Mouse (Mus musculus): ENCODE data around the gene Tspan14. TPM values are rescaled to one million over a fixed set of nuclear protein-coding genes. Genes with fewer than 3 reads are reported as not detected.

Gene Tspan14
- polyA plus RNA-seq, 1 experiment from 2014 or later: 88.5 TPM

DNA sequence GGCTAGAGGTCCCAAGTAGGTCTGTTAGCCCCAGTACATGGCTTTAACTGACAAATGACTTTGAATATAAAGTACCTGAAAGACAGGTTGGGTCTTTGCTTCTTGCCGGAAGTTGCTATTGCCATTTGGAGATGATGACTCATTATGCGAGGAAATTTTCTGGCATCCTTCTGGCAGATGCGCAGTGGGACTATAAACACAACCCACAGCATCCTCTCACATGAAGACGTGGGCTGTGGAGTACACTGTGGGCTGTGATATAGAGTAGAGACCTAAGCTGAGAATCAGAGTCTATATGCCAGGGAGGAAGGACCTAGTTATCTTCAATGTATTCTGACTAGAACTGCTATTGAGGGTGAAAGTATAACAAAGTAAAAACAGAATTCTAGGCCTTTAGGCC lies 75.1 kb downstream of the Tspan14 start:
- H3K27me3 ChIP-seq: no peaks in the 10 kb centered on the region
- H3K9ac ChIP-seq (replicated peaks): no peak overlapping the region
- no peak for ATAC-seq (ENCODE audit: low FRiP score, low read depth)
- no peaks in the 10 kb centered on the region for H3K36me3 ChIP-seq
- no peak overlapping the region for H3K4me3 ChIP-seq
- no peak overlapping the region for H3K27ac ChIP-seq (replicated peaks)
- H3K9me3 ChIP-seq: no peaks in the 10 kb centered on the region
- peaks cover 7% of the 10 kb centered on the region; the same call in 1 of the 2 replicates for H3K4me1 ChIP-seq
- H3K4me2 ChIP-seq (replicated peaks): no peak overlapping the region
- 96% methylated on average over 4 of the region's 4 CpGs for WGBS

DNA sequence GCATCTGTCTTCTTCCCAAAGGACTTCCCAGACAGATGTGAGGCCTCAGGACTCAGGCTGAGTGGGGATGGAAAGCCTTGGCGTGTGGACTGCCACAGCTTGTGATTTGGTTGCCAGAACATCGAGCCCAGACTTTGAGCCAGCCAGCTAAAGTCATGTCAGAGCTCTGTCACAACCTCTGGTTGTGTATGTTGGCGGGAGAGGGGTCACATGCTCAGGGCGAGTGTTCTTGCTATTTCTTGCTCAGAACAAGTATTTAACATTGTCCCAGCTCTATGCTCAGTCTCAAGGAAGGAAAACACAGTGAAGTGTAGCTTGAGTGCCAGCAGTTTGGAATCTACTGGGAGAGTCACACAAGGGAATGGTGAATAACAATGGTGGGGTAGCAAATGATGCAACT lies 76.9 kb downstream of the Tspan14 start:
- Histone ChIP-seq H3K27ac (replicated peaks) (no peak overlapping the region), H3K27me3 (no peaks in the 10 kb centered on the region), H3K36me3 (no peaks in the 10 kb centered on the region), H3K4me3 (no peak overlapping the region), H3K4me1 (peaks cover 5% of the 10 kb centered on the region; the same call in 1 of the 2 replicates), H3K4me2 (replicated peaks) (no peak overlapping the region), H3K9ac (replicated peaks) (no peak overlapping the region), H3K9me3 (no peaks in the 10 kb centered on the region)
- ATAC-seq (ENCODE audit: low FRiP score, low read depth): no peak
- WGBS: 74% methylated on average over 4 of the region's 4 CpGs

DNA sequence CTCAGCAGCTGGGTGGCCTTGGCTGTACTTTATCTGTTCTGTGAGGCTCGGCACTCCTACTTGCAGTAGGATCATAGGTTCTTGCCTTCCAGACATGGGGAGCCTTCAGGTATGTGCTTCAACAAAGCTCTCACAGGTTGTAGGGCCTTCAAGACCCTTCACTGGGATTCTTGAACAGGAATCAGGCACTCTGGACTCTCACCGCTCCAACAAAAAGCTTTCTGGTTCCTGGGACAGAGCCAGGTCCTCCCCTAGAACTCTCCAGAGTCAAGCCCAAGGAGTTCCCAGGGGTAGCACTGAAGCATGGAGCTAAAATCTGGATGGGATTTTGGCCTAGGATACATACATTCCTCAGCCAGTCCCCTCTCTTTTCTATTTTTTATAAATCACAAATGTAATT lies 77.4 kb downstream of the Tspan14 start:
- Histone ChIP-seq H3K27me3 (no peaks in the 10 kb centered on the region), H3K4me1 (no peaks in the 10 kb centered on the region), H3K27ac (replicated peaks) (no peak overlapping the region), H3K4me3 (no peak overlapping the region), H3K36me3 (no peaks in the 10 kb centered on the region), H3K9me3 (no peaks in the 10 kb centered on the region), H3K9ac (replicated peaks) (no peak overlapping the region), H3K4me2 (replicated peaks) (no peak overlapping the region)
- 93% methylated on average over 2 of the region's 2 CpGs for WGBS
- no peak for ATAC-seq (ENCODE audit: low FRiP score, low read depth)

DNA sequence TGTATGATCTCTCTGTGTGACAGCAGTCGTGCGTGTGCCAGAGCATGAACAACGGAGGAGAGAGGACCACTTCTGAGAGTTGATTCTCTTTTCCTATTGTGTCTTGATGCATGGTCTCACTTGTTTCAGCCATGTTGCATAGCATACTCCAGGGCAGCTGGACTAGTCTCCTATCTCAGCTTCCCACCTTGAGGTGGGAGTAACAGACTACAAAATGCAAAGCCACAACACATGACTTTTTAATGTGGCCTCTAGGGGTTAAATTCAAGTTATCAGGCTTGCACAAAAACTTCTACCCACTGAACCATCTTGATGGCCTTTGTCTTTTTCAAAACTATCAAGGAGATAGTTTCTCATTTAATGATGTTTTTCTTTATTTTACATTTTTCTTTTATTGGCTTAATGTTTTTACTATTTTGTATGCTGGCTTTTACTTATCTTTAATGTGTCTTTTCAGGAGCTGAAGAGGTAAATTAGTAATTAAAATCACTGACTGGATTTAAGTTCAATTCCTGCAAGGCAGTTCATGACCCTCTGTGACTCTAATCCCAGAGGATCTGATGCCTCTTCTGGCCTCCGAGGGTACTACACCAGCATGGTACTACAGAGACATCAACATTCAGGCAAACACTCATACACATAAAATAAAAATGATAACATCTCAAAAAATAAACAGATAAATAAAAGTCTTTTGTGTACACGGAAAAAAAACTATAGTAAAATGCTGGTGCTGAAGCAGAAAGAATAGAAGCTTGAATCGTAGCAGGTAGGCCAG lies 80.0 kb downstream of the Tspan14 start:
- no peak for ATAC-seq (ENCODE audit: low FRiP score, low read depth)
- no peak overlapping the region for H3K9ac ChIP-seq (replicated peaks)
- no peak overlapping the region for H3K27ac ChIP-seq (replicated peaks)
- no peaks in the 10 kb centered on the region for H3K36me3 ChIP-seq
- no peaks in the 10 kb centered on the region for H3K4me1 ChIP-seq
- WGBS: 82% methylated on average over 6 of the region's 6 CpGs
- no peaks in the 10 kb centered on the region for H3K9me3 ChIP-seq
- no peaks in the 10 kb centered on the region for H3K27me3 ChIP-seq
- no peak overlapping the region for H3K4me2 ChIP-seq (replicated peaks)
- no peak overlapping the region for H3K4me3 ChIP-seq

DNA sequence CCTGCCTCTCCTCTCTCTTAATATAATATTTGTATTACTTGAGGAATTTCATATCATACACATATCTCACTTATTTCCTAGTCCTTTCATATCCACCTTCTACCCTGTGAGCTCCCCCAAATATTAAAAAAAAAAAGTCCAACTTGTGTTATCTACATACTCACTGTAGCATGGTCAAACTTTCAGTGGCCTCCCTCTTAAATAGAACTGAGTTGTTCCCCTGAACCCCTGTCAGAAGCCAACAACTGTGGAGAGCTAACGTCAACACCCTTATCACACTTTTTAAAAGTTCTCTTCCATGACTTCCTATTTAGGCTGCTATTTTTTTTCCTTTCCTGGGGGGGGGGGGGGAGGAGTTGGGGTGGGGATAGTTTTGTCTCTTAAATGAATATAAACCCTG lies 80.9 kb downstream of the Tspan14 start:
- Histone ChIP-seq H3K4me2 (replicated peaks) (no peak overlapping the region), H3K27ac (replicated peaks) (no peak overlapping the region), H3K9ac (replicated peaks) (no peak overlapping the region), H3K36me3 (no peaks in the 10 kb centered on the region), H3K27me3 (no peaks in the 10 kb centered on the region), H3K4me1 (no peaks in the 10 kb centered on the region), H3K9me3 (no peaks in the 10 kb centered on the region), H3K4me3 (no peak overlapping the region)
- no peak for ATAC-seq (ENCODE audit: low FRiP score, low read depth)
- WGBS: 88% methylated on average over 1 of the region's 1 CpGs

DNA sequence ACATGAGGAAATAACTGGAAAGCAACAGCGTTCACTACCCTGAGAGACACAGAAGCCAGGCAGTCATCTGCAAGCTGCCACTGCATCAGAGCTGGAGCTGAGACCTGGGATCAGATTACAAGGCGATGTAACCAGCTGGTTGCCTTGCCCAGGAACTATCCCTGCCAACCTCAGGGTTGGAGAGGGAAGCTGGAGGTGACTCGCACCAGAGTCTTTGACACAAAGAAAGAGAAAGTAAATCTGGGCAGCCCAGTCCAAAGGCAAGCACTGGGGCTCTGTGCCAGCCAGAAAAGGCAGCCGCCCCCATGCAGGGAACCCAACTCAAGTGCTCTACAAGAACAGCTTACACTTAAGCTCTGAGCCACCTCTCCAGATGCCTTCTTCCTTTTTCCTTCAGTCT lies 81.4 kb downstream of the Tspan14 start:
- no peaks in the 10 kb centered on the region for H3K36me3 ChIP-seq
- H3K9ac ChIP-seq (replicated peaks): no peak overlapping the region
- no peaks in the 10 kb centered on the region for H3K4me1 ChIP-seq
- ATAC-seq (ENCODE audit: low FRiP score, low read depth): no peak
- no peaks in the 10 kb centered on the region for H3K27me3 ChIP-seq
- no peak overlapping the region for H3K4me3 ChIP-seq
- WGBS: 33% methylated on average over 4 of the region's 4 CpGs
- H3K4me2 ChIP-seq (replicated peaks): no peak overlapping the region
- no peak overlapping the region for H3K27ac ChIP-seq (replicated peaks)
- H3K9me3 ChIP-seq: no peaks in the 10 kb centered on the region

DNA sequence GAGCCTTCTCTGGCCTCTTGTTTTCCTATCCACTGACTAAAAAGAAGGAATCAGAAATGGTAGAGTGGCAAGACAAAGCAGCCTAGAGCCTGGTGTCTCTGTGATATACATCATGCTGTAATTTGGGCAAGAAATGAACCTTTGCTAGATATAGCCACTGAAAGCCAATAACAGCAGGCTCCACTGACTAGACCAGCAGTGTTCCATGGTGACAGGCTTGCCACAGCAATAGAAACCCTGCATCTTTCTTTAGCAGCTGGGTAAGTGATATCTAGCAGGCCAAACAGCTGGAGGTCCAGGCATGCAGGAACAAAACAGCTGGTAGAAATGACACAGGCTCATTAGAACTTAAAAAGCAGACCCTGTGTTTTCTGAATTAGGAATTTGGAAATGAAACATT lies 92.0 kb downstream of the Tspan14 start:
- no peaks in the 10 kb centered on the region for H3K4me1 ChIP-seq
- H3K4me2 ChIP-seq (replicated peaks): no peak overlapping the region
- H3K9me3 ChIP-seq: no peaks in the 10 kb centered on the region
- ATAC-seq (ENCODE audit: low FRiP score, low read depth): no peak
- no peaks in the 10 kb centered on the region for H3K36me3 ChIP-seq
- H3K4me3 ChIP-seq: no peak overlapping the region
- H3K27ac ChIP-seq (replicated peaks): no peak overlapping the region
- no peak overlapping the region for H3K9ac ChIP-seq (replicated peaks)
- no peaks in the 10 kb centered on the region for H3K27me3 ChIP-seq

DNA sequence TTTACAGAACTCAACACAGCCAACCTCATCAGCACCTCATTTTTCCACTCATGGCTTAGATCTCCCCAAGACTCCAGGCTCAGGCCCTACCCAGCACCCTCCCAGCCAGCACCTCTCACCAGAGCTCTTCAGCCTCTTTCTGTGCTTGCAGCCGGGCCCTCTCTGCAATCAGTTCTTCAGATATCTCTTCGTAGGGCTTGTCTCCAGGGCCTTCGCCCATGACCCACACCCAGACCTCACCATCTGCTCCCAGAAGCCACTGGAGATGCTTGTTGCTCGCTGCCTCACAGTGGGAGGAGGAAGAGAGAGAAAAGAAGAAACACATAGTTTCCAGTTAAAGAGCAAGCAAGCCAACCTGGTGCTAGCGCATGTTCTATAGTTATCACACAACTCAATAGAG lies 92.6 kb downstream of the Tspan14 start:
- H3K27ac ChIP-seq (replicated peaks): no peak overlapping the region
- no peaks in the 10 kb centered on the region for H3K36me3 ChIP-seq
- no peak overlapping the region for H3K4me3 ChIP-seq
- WGBS: 88% methylated on average over 5 of the region's 5 CpGs
- H3K9ac ChIP-seq (replicated peaks): no peak overlapping the region
- no peaks in the 10 kb centered on the region for H3K4me1 ChIP-seq
- no peaks in the 10 kb centered on the region for H3K27me3 ChIP-seq
- H3K9me3 ChIP-seq: no peaks in the 10 kb centered on the region
- H3K4me2 ChIP-seq (replicated peaks): no peak overlapping the region
- no peak for ATAC-seq (ENCODE audit: low FRiP score, low read depth)

DNA sequence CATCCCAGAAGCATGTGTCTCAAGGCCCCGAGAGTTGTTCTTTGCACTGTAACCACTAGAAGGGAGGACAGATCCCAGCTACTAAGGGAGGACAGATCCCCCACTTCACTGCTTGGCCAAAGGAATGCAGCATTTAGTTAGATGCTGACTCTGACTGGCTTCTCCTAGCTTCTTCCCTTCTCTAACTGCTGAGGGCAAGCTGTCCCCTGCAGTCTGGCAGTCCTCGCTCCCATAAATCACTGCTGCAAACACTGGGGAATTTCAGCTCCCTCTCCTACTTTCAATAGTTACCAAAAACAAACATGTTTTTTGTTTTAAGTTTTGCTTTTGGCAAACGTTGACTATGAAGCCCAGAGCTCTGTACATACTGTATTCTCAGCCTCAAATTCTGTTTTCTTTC lies 96.0 kb downstream of the Tspan14 start:
- H3K27me3 ChIP-seq: no peaks in the 10 kb centered on the region
- no peaks in the 10 kb centered on the region for H3K4me1 ChIP-seq
- no peak overlapping the region for H3K4me3 ChIP-seq
- H3K36me3 ChIP-seq: no peaks in the 10 kb centered on the region
- 83% methylated on average over 3 of the region's 3 CpGs for WGBS
- ATAC-seq (ENCODE audit: low FRiP score, low read depth): no peak
- H3K4me2 ChIP-seq (replicated peaks): no peak overlapping the region
- no peak overlapping the region for H3K9ac ChIP-seq (replicated peaks)
- no peak overlapping the region for H3K27ac ChIP-seq (replicated peaks)
- H3K9me3 ChIP-seq: no peaks in the 10 kb centered on the region

DNA sequence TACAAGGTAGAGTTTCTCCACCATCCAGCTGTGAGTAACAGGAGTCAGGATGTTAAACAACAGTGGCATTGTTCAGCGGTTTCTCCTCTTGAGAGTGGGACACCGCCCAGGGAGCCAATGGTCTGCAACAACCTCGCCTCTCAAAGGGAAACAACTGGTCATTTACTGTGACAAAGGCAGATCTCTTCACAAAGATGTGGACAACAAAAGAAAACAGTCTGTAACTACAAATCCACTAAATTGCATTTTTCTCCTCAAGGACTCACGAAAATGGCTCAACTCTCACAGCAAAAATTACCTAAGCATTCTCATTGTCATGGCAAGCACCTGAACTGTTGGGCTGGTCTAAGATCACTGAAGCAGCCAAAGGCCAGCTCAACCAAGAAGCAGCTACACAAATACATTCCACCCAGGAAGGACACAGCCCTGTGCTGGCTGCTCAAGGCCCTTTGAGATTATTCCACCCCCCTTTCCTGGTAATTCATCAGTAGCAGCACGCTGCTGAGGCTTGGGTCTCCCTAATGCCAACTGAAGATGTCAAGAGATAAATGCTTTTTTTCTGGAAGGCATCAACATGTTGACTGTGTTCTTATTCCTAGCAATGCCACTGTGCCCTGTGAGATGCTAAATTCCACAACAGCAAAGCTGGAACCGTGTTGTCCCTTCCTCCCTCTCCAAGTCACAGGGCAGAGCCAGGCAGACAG lies 101.6 kb downstream of the Tspan14 start:
- no peak overlapping the region for H3K9ac ChIP-seq (replicated peaks)
- H3K4me1 ChIP-seq: no peaks in the 10 kb centered on the region
- no peak for ATAC-seq (ENCODE audit: low FRiP score, low read depth)
- H3K27ac ChIP-seq (replicated peaks): no peak overlapping the region
- no peak overlapping the region for H3K4me2 ChIP-seq (replicated peaks)
- WGBS: 51% methylated on average over 6 of the region's 6 CpGs
- no peaks in the 10 kb centered on the region for H3K9me3 ChIP-seq
- H3K4me3 ChIP-seq: no peak overlapping the region
- no peaks in the 10 kb centered on the region for H3K27me3 ChIP-seq
- H3K36me3 ChIP-seq: no peaks in the 10 kb centered on the region

DNA sequence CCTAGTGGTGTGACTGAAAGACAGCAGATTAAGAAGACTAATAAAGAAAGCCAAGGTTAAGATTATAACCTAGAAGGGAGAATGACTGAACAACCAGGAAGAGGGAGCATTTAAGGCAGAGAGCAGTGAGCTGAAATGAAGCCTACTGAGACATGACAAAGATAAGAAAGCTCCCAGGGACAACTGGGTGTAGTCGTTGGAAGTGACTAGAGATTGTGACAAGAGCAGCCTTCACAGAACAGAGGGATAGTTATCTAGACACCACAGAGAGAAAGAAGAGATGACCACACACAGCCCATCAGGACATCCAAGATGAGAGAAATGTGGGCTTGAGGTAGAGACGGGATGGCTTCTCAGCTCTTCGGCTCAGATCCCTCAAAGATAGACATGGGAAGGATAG lies 102.9 kb downstream of the Tspan14 start:
- no peaks in the 10 kb centered on the region for H3K27me3 ChIP-seq
- no peak overlapping the region for H3K9ac ChIP-seq (replicated peaks)
- no peak overlapping the region for H3K4me3 ChIP-seq
- H3K4me2 ChIP-seq (replicated peaks): no peak overlapping the region
- no peaks in the 10 kb centered on the region for H3K9me3 ChIP-seq
- ATAC-seq (ENCODE audit: low FRiP score, low read depth): no peak
- H3K27ac ChIP-seq (replicated peaks): no peak overlapping the region
- H3K36me3 ChIP-seq: no peaks in the 10 kb centered on the region
- WGBS: 87% methylated on average over 3 of the region's 3 CpGs
- no peaks in the 10 kb centered on the region for H3K4me1 ChIP-seq

DNA sequence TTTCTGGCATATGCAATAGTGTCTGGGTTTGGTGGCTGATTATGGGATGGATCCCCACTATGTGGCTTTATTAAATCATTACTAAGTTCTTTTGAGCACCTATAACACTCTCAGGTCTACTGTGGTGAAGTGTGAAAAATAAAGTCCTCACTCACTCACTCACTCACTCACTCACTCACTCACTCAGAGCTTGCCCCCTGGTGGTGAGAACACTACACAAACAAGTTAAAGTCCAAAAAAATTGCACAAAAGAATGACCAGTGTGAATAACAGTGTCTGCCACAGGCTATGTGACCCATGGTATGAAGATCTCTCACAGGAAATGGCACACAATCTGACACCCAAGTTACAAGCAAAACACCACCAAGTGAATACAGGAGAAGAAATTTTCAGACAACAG lies 103.6 kb downstream of the Tspan14 start:
- H3K4me3 ChIP-seq: no peak overlapping the region
- H3K36me3 ChIP-seq: no peaks in the 10 kb centered on the region
- no peak for ATAC-seq (ENCODE audit: low FRiP score, low read depth)
- H3K27ac ChIP-seq (replicated peaks): no peak overlapping the region
- no peaks in the 10 kb centered on the region for H3K27me3 ChIP-seq
- no peak overlapping the region for H3K4me2 ChIP-seq (replicated peaks)
- no peaks in the 10 kb centered on the region for H3K4me1 ChIP-seq
- no peak overlapping the region for H3K9ac ChIP-seq (replicated peaks)
- no peaks in the 10 kb centered on the region for H3K9me3 ChIP-seq

All from midbrain, embryonic 12.5 days (tissue).